Mouse (Mus musculus): ENCODE results near the gene Olfr183.
"Not testable (repeated sequence)": the region's sequence is repeated elsewhere in the genome, so short reads cannot be mapped to it uniquely, and the experiment has no call there.

The Olfr183 gene

DNA sequence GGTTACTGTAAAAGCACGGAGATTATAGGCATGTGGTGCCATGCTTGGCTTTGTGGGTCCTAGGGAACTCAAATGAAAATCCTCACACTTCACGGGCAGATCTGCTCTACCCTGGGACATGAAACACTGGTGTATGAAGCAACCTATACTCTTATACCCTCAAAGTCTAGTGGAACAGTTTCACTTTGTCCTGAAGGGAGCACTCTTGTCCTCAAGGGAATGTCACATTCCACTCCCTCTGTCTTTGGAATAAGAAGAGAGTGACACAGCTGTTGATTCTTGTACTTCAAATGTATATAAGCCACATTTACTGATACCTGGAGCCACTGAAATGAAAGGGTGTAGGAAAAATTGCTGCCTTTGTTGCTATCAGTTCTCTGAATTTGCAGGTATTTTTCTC, at the start of gene Olfr183:
Gene Olfr183, plus strand, starts transcription at position 301 of the 400 bp plus-strand sequence.
- DNase-seq (ENCODE audit: low spot score) = no peak

DNA sequence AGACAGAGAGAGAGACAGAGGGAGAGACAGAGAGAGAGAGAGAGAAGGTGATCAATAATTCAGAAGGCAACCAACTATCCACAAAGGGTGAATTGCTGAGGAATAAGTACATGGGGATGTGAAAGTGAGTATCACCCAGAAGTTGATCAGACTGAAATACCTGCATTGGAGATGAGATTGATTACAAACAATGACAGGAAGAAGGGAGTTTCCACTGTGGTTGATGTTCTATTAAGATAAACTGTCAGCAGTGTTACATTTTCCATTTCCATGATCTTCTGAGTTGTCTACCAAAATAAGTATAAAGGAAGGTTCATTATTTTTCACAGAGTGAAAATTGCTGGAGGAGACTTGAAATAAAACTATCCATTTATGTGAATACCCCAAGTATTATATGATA, 12.0 kb downstream of the Olfr183 start:
- DNase-seq (ENCODE audit: low spot score) = no peak

DNA sequence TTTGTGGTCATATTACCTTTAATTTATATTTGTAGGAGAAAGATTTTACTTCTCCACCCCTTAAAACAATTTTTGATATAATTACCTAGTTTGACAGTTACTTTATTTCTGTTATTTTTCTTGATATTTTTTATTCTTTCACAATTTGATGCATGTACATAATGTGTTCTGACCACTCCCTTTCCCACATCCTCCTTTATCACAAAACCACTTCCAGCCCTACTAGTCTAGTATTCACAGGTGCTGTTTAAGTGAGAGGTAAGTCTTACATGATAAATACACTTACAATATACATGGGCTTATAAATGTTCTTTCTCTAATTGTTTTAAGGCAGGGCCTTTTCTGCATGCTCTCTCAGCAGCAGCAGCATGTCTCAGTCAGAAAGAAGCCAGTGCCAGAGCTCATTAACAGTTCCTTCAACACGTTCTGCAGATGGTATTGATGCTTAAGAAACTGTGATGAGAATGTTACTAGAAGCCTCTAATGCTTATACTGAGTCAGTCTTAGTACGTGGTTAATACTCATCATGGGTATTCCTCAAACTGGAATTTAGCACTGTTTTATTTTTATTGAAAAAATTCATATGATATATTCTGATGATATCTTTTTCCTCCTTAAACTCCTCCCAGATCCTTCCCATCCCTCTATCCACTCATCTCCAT, 18.3 kb downstream of the Olfr183 start:
- no peak for DNase-seq (ENCODE audit: low spot score)

DNA sequence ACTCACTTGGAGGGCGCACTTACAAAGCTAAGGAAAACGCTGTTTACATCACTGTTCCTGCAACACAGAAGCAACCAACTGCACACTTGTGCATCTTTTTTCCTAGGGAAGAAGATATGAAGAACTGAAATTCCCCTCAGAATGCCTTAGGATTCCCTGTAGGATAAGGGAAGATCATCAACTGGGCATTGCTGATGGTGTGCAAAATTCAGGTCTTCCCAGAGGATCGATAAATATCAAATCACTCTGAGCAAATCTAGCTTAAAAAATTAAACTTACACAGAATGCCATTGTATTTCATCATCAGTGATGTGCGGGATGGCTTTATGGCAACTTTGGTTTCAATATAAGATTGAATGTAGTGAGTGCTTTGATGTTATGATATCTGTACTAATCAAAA, 35.0 kb downstream of the Olfr183 start, which contains the start of gene Olfr186:
Gene Olfr186, minus strand, starts transcription at position 101 of the 400 bp plus-strand sequence.
- no peak for DNase-seq (ENCODE audit: low spot score)

DNA sequence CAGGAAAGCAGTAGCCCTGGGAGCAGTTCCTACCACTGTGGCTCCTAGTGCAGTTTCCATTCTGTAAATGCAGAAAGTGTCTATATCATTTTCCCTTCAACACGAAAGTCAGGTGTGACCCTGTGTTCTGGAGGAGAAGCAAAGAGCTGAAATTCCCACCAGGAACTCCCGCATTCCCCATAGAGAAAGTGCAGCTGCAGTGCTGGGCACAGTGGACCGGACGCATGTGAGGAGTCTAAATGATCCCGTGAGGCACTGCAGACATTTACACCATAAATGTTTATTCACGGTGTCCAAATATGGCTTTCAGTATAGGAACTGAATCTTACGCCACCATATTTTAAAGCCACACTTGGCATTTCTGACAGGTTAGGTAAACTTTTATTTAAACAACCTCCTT, 44.6 kb downstream of the Olfr183 start, which contains the start of gene Olfr187:
Gene Olfr187, minus strand, starts transcription at position 58 of the 400 bp plus-strand sequence.
- DNase-seq (ENCODE audit: low spot score) = no peak

DNA sequence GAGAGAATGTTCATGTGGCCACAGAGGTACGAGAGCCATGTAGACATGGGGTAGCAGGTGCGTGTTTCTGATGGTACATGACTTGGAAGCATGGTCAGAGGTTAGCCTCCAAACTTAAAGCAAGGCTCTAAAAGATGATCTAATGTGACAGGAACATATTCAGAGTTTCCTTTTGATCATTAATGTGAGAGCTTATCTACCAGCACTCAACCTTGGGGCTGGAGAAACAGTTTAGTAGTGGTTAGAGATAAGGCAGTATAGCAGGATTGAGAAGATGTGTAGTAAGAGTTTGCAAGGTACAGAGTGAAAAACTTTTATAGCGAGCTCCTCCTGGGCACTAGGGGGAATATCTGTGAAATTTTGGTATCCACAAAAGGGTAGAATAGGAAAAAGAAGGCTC, 50.7 kb downstream of the Olfr183 start:
- no peak for DNase-seq (ENCODE audit: low spot score)

DNA sequence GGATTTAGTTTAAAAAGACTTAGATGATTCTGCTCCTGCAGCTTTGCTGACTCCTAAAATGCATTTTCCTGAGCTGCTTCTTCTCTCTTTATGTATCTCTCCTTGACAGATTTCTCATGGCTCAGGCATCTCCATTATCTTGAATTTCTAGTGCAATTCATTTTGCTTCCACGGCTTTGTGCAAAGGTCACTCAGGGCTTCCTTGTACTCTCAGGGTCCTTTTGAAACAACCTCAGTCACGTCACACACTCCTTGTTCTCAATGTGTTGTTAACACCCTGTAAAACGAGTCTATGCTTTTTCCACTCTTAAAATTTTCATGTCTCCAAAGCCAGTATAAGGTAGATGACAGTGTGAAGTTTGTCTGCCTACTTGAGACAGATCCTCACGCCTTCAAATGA, 52.4 kb downstream of the Olfr183 start:
- no peak for DNase-seq (ENCODE audit: low spot score)

DNA sequence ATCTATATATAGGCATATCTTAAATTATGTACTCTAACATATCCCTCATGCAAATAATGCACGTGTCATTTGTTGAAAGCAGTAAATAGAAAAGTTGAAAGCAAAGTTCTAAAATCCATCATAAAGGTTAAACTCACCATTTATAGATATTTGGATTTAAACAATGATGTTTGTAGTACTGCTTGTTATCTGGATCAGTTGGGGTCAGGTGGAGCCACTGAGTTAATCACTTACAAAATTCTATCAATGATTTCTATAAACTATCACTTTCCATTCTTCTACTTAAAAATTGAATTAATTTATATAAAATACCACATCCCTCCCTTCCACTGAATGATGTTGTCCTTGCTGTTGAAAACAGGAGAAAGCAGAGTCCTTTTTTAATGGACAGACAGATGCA, 53.7 kb downstream of the Olfr183 start:
- no peak for DNase-seq (ENCODE audit: low spot score)

DNA sequence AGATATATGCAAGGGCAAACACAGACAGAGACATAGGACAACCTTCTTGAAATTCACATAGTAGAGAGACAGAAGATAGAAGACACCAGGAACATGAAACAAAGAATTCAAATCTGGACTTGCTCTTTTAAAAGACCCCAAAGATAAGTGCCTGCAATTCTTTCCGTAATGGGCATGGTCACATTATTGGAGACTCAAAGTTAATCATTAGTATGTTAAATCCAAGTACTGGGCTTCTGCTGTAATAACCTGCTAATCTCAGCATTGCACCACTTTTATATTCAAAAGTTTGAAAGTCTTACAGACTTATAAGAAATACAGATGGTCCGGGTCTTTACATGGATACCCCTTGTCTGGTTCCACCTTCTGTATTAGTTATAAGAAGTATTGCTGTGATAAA, 54.1 kb downstream of the Olfr183 start:
- DNase-seq (ENCODE audit: low spot score) = not testable (repeated sequence)

Measured in urinary bladder, postnatal 14 days (tissue).